In the genomic region with DNA sequence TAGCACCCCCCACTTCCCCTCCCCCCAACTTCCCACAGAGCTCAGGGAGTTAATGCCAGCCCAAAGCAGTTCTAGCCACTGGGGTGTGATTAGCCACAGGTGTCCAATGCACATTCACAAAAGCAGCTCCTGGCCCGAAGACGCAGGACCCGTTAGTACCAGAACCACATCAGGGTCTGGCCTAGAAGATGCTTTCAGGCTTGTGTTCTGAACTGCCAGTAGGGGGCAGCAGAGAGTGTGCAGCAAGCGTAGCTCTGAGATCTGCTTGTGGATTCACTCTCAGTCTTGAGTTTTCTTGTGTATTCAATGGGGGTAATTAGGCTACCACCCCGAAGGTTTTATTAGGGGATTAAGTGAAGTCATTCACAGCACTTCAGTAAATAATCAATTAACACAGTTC, we compare ENCODE assay signal across 8 mouse cellular contexts. TPM values are rescaled to one million over a fixed set of nuclear protein-coding genes. Genes with fewer than 3 reads are reported as not detected.
DNase-seq lines count a peak whose midpoint lies in the region; ATAC-seq and TF ChIP-seq lines count a peak whose summit lies in the region.
"Had no signal": no experiment of that assay in that cellular context is flagged by ENCODE, and none has a peak within 500 bp of the region (broad histone marks: within the 10 kb centered on the region; RNA-seq: fewer than 3 reads in every experiment).

No protein-coding gene starts in this region.

- TF ChIP-seq CTCF in MEL (IDR thresholded peaks at IDR 0.05 in 2 of 3, conservative IDR thresholded peaks at IDR 0.05 in 1 of 3; ENCODE audit: control insufficient read depth in 1 of 3, insufficient read depth in 1 of 3, low read depth in 2 of 3, low read length in 3 of 3, poor library complexity in 1 of 3, severe bottlenecking in 1 of 3), result peak; percentile 24 to 62 (median 54); a peak in 5 of 6 replicates
- peak; percentile 94 for TF ChIP-seq CTCF in brain, embryonic 14.5 days (IDR thresholded peaks at IDR 0.05; ENCODE audit: borderline replicate concordance, extremely low read depth, insufficient read depth, insufficient read length)

- H3K9me3 ChIP-seq in MEL (replicated peaks; ENCODE audit: insufficient read depth, low read length), result no peaks in the 10 kb centered on the region; the same call in 1 of the 2 replicates
- no peaks in the 10 kb centered on the region for H3K9me3 ChIP-seq in forebrain, embryonic 12.5 days
- H3K9me3 ChIP-seq: neural tube, embryonic 12.5 days had no signal

- 9% methylated on average over 5 of the region's 5 CpGs for WGBS in forebrain, embryonic 12.5 days

- no peak overlapping the region for H3K9ac ChIP-seq in MEL (ENCODE audit: control insufficient read depth, low read depth, low read length, poor library complexity, severe bottlenecking)
- no peak overlapping the region for H3K9ac ChIP-seq in forebrain, embryonic 12.5 days

- H3K4me3 ChIP-seq in MEL (ENCODE audit: control insufficient read depth in 1 of 2, insufficient read depth in 1 of 2, low read depth in 2 of 2, low read length in 2 of 2), result no peak overlapping the region
- no peak overlapping the region for H3K4me3 ChIP-seq in forebrain, embryonic 12.5 days (replicated peaks)
- H3K4me3 ChIP-seq: neural tube, embryonic 12.5 days had no signal

- H3K27ac ChIP-seq in MEL (ENCODE audit: control insufficient read depth, low read depth, low read length), result no peak overlapping the region
- H3K27ac ChIP-seq in forebrain, embryonic 12.5 days, result 0 out of 2 replicates have a peak overlapping the region, but pooled peaks have one; percentile 65
- H3K27ac ChIP-seq: neural tube, embryonic 12.5 days had no signal

- no peaks in the 10 kb centered on the region for H3K4me1 ChIP-seq in MEL (ENCODE audit: control insufficient read depth in 1 of 2, insufficient read depth in 2 of 2, low read length in 2 of 2)
- peaks cover 28% of the 10 kb centered on the region for H3K4me1 ChIP-seq in forebrain, embryonic 12.5 days

- no peak for TF ChIP-seq POLR2A in MEL (IDR thresholded peaks at IDR 0.05; ENCODE audit: control insufficient read depth in 1 of 2, insufficient read depth in 1 of 2, low read depth in 1 of 2, low read length in 2 of 2, poor library complexity in 1 of 2)
- no peak for TF ChIP-seq POLR2A in brain, embryonic 14.5 days (IDR thresholded peaks at IDR 0.05; ENCODE audit: borderline replicate concordance, extremely low read depth, insufficient read depth, insufficient read length, poor library complexity, severe bottlenecking)

- DNase-seq in left cerebral cortex, adult 18-20 months (ENCODE audit: low spot score in 2 of 2), result peak; percentile 67 to 78
- DNase-seq in left cerebral cortex, adult 11 months (ENCODE audit: low spot score), result no peak
- DNase-seq in MEL (ENCODE audit: low read depth, low spot score), result peak; percentile 11
- peak; percentile 91 for DNase-seq in brain, embryonic 14.5 days (ENCODE audit: low read depth)
- peak; percentile 12 to 34 for DNase-seq in lung, adult 18-20 months
- DNase-seq in right cerebral cortex, postnatal 4 days, result peak; percentile 84

- no peak for TF ChIP-seq EP300 in MEL (IDR thresholded peaks at IDR 0.05; ENCODE audit: low read depth in 1 of 2, low read length in 2 of 2)

- H3K36me3 ChIP-seq in MEL (ENCODE audit: control insufficient read depth in 1 of 2, insufficient read depth in 2 of 2, low read length in 2 of 2), result no peaks in the 10 kb centered on the region
- no peaks in the 10 kb centered on the region for H3K36me3 ChIP-seq in forebrain, embryonic 12.5 days (replicated peaks)
- H3K36me3 ChIP-seq: neural tube, embryonic 12.5 days had no signal

- peak; percentile 37; the same call in 1 of the 2 replicates for ATAC-seq in forebrain, embryonic 12.5 days (ENCODE audit: low FRiP score)

- H3K79me2 ChIP-seq in MEL (ENCODE audit: control insufficient read depth, insufficient read depth, low read length, poor library complexity), result no peaks in the 10 kb centered on the region

- H3K4me2 ChIP-seq in forebrain, embryonic 12.5 days, result no peak overlapping the region
- H3K4me2 ChIP-seq: neural tube, embryonic 12.5 days had no signal

- H3K27me3 ChIP-seq in MEL (ENCODE audit: control insufficient read depth in 1 of 2, insufficient read depth in 2 of 2, low read length in 2 of 2), result no peaks in the 10 kb centered on the region
- H3K27me3 ChIP-seq in forebrain, embryonic 12.5 days, result peaks cover 58% of the 10 kb centered on the region

- TF ChIP-seq RAD21 in MEL (IDR thresholded peaks at IDR 0.05; ENCODE audit: low read depth, low read length), result no peak

TF ChIP-seq in MEL, 35 proteins besides CTCF, POLR2A, EP300 and RAD21:
- TF ChIP-seq NRF1 (IDR thresholded peaks at IDR 0.05; ENCODE audit: insufficient read depth, low read depth, low read length, poor library complexity, severe bottlenecking) (no peak), ZKSCAN1 (IDR thresholded peaks at IDR 0.05; ENCODE audit: low read depth, low read length) (no peak), MEF2A (IDR thresholded peaks at IDR 0.05; ENCODE audit: extremely low read depth, insufficient replicate concordance, low read depth, low read length, poor library complexity, severe bottlenecking) (no peak), ELF1 (IDR thresholded peaks at IDR 0.05; ENCODE audit: low read depth, low read length) (no peak), CHD2 (IDR thresholded peaks at IDR 0.05; ENCODE audit: low read length) (no peak), MAX (IDR thresholded peaks at IDR 0.05; ENCODE audit: low read length) (no peak), CHD1 (IDR thresholded peaks at IDR 0.05; ENCODE audit: low read depth, low read length) (no peak)
TF ChIP-seq in MEL: peak in this region for 0.

RNA-seq across cellular contexts. Expression of a gene that starts 42.6 kb away (rescaled TPM):
- total RNA-seq in left cerebral cortex, adult 18-20 months (2021), result 100 to 1,000 TPM; 136 to 137 TPM
- total RNA-seq in MEL (2012; rRNA removed), result not detected in 2 replicates
- polyA plus RNA-seq in MEL (2012; ENCODE audit: insufficient read depth in 1 of 2, insufficient read length in 2 of 2, low read depth in 1 of 2, low replicate concordance in 2 of 2, missing spikeins in 1 of 2), result not detected
- polyA plus RNA-seq in brain, embryonic 14.5 days (2012; rRNA removed), result 4.0 and 7.8 TPM in 2 replicates
- 7.8 and 7.9 TPM in 2 replicates for polyA plus RNA-seq in forebrain, embryonic 12.5 days (2016; fragmentation: Nextera tagmentation; extraction: Ambion mirVana)
